Mouse (Mus musculus): ENCODE results near the gene Abtb2. TPM values are rescaled to one million over a fixed set of nuclear protein-coding genes. Genes with fewer than 3 reads are reported as not detected.
A peak's percentile ranks its signal among the peaks of the same experiment; 100 is the strongest.

Gene Abtb2
- polyA plus RNA-seq, 2 experiments from 2014 or later: 6.1 to 9.8 TPM

- ATAC-seq: no peak
These were observed 56.8 kb downstream of the Abtb2 start for GRCm38 (mm10) chr2:103622950-103623349.

- ATAC-seq: peak; percentile 22
These were observed 59.3 kb downstream of the Abtb2 start for GRCm38 (mm10) chr2:103625349-103625932.

GRCm38 (mm10) chr2:103627101-103627500 lies 61.0 kb downstream of the Abtb2 start:
- ATAC-seq: peak; percentile 58

GRCm38 (mm10) chr2:103629956-103630355 lies 63.8 kb downstream of the Abtb2 start:
- no peak for ATAC-seq

- no peak for ATAC-seq
These were observed 65.2 kb downstream of the Abtb2 start for GRCm38 (mm10) chr2:103631293-103631717.

GRCm38 (mm10) chr2:103632136-103632925 lies 66.2 kb downstream of the Abtb2 start:
- peak; percentile 83 for ATAC-seq

GRCm38 (mm10) chr2:103632926-103633250 lies 66.8 kb downstream of the Abtb2 start:
- no peak for ATAC-seq

- ATAC-seq: no peak
These were observed 69.8 kb downstream of the Abtb2 start for GRCm38 (mm10) chr2:103635731-103636487.

GRCm38 (mm10) chr2:103637385-103637784 lies 71.3 kb downstream of the Abtb2 start:
- ATAC-seq: no peak

GRCm38 (mm10) chr2:103637943-103638342 lies 71.8 kb downstream of the Abtb2 start:
- ATAC-seq: no peak

GRCm38 (mm10) chr2:103639701-103640100 lies 73.6 kb downstream of the Abtb2 start:
- no peak for ATAC-seq

GRCm38 (mm10) chr2:103640861-103641260 lies 74.8 kb downstream of the Abtb2 start:
- ATAC-seq: no peak

GRCm38 (mm10) chr2:103643584-103644211 lies 77.6 kb downstream of the Abtb2 start:
- no peak for ATAC-seq

- no peak for ATAC-seq
These were observed 78.3 kb downstream of the Abtb2 start for GRCm38 (mm10) chr2:103644418-103644817.

- ATAC-seq: no peak
These were observed 84.3 kb downstream of the Abtb2 start for GRCm38 (mm10) chr2:103650314-103650879.

- ATAC-seq: peak; percentile 72
These were observed 86.0 kb downstream of the Abtb2 start for GRCm38 (mm10) chr2:103652121-103652520.

GRCm38 (mm10) chr2:103655037-103655436 lies 88.9 kb downstream of the Abtb2 start:
- ATAC-seq: no peak

GRCm38 (mm10) chr2:103656028-103656427 lies 89.9 kb downstream of the Abtb2 start:
- peak; percentile 55 for ATAC-seq

GRCm38 (mm10) chr2:103659167-103659566 lies 93.1 kb downstream of the Abtb2 start:
- ATAC-seq: no peak

GRCm38 (mm10) chr2:103659648-103660556 lies 93.8 kb downstream of the Abtb2 start:
- no peak for ATAC-seq

- peak; percentile 0 for ATAC-seq
These were observed 95.6 kb downstream of the Abtb2 start for GRCm38 (mm10) chr2:103661696-103662095.

- peak; percentile 93 for ATAC-seq
These were observed 96.0 kb downstream of the Abtb2 start for GRCm38 (mm10) chr2:103662121-103662520.
